Mouse (Mus musculus) lung, embryonic 16.5 days (tissue): ENCODE measurements at regions not wholly inside any gene's neighbourhood (a gene's known extent, or its start where the extent isn't known, plus 50 kb on each side); places are given as distances from the start of the nearest gene placed in this dataset.
A peak's percentile ranks its signal among the peaks of the same experiment; 100 is the strongest.

Experiments used
- ATAC-seq: fragments of 200-750 bp; cut with Nextera tagmentation; 2 replicates; pipeline ENCODE4 v1.8.0; 2017; ENCODE audit warnings: low read depth, mild to moderate bottlenecking, moderate library complexity
- H3K27ac ChIP-seq: fragments of 300-500 bp; sonication (generic); 2 replicates; pipeline ENCODE4 v1.5.1; 2014; ENCODE audit warnings: mild to moderate bottlenecking, control low read depth, low read length
- H3K27me3 ChIP-seq: fragments of 300-500 bp; sonication (generic); 2 replicates; pipeline ENCODE4 v1.6.1; 2014; ENCODE audit warnings: low read depth, low read length, mixed read lengths; ENCODE audit not compliant: control insufficient read depth, insufficient read depth
- H3K36me3 ChIP-seq: fragments of 300-500 bp; sonication (generic); 2 replicates; pipeline ENCODE4 v1.6.1; 2014; ENCODE audit warnings: low read length; ENCODE audit not compliant: control insufficient read depth, insufficient read depth
- H3K4me1 ChIP-seq: fragments of 300-500 bp; sonication (generic); replicated peaks from 2 replicates; pipeline ENCODE4 v1.6.1; 2014; ENCODE audit warnings: low read length, mixed read lengths; ENCODE audit not compliant: control insufficient read depth, insufficient read depth
- H3K4me2 ChIP-seq: fragments of 300-500 bp; sonication (generic); 2 replicates; pipeline ENCODE4 v1.6.1; 2014; ENCODE audit warnings: low read depth, low read length, control low read depth
- H3K4me3 ChIP-seq: fragments of 300-500 bp; sonication (generic); 2 replicates; pipeline ENCODE4 v1.5.1; 2014; ENCODE audit warnings: mild to moderate bottlenecking, low read length, control low read depth
- H3K9ac ChIP-seq: fragments of 300-500 bp; sonication (generic); 2 replicates; pipeline ENCODE4 v1.6.1; 2014; ENCODE audit warnings: low read length, control low read depth
- H3K9me3 ChIP-seq: fragments of 300-500 bp; sonication (generic); 2 replicates; pipeline ENCODE4 v1.6.1; 2016; ENCODE audit warnings: low read length; ENCODE audit not compliant: control insufficient read depth
- WGBS: fragments of 180-500 bp; shearing (Covaris S2); extraction: QIAGEN DNeasy Blood & Tissue Kit; methylation state at CpG from one replicate; pipeline ENCODE4 v1.1.7; 2014; 5-methylcytosine and 5-hydroxymethylcytosine counted together

DNA sequence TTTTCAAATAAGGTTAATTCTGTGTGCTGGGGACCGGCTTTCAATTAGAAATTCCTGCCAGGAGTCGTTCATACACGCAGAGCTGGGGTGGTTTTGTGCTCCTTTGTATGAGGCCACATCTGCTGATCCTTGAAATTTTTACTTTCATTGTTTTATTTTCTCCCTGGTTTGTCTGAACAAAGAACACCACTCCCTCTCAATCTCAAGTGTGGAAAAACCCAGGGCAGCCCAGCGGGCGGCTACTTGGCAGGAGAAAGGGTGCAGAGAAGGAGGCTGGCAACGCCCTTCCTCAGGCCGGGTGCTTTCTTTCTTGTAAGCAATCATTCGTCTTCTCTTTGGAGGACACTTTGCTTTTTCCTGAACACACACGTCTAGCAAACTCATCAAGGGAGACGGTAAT lies 79.4 kb upstream of the Btg3 start:
- Histone ChIP-seq H3K27ac (peak overlapping the region; percentile 62; the same call in 1 of the 2 replicates), H3K4me1 (no peaks in the 10 kb centered on the region), H3K4me3 (0 out of 2 replicates have a peak overlapping the region, but pooled peaks have one; percentile 0), H3K9me3 (no peaks in the 10 kb centered on the region), H3K36me3 (no peaks in the 10 kb centered on the region), H3K27me3 (no peaks in the 10 kb centered on the region), H3K4me2 (peak overlapping the region; percentile 9; the same call in 1 of the 2 replicates), H3K9ac (no peak overlapping the region)
- peak; percentile 60 for ATAC-seq
- 44% methylated on average over 10 of the region's 10 CpGs for WGBS

DNA sequence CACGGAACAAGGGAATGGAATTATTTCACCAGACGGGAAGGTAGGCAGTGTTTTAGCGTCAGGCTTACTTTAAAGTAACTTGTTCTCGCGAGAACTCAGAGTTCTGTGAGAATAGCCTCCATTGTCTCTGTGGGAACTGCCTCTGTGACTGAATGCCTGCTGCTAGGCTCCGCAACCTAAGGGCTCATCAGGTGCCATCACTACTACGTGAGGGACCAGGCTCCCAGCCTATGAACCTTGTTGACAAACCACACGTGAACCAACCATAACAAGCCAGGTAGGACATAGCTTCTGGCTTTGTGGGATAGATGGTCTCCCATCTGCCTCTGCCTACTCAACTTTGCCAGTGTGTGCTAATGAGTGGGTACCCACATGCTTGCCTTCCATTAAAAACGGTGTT lies 77.5 kb upstream of the Btg3 start:
- ATAC-seq, result no peak
- H3K36me3 ChIP-seq, result no peaks in the 10 kb centered on the region
- H3K27me3 ChIP-seq, result no peaks in the 10 kb centered on the region
- no peak overlapping the region for H3K4me2 ChIP-seq
- no peaks in the 10 kb centered on the region for H3K9me3 ChIP-seq
- 89% methylated on average over 9 of the region's 9 CpGs for WGBS
- no peak overlapping the region for H3K4me3 ChIP-seq
- no peak overlapping the region for H3K27ac ChIP-seq
- no peaks in the 10 kb centered on the region for H3K4me1 ChIP-seq
- H3K9ac ChIP-seq, result no peak overlapping the region

DNA sequence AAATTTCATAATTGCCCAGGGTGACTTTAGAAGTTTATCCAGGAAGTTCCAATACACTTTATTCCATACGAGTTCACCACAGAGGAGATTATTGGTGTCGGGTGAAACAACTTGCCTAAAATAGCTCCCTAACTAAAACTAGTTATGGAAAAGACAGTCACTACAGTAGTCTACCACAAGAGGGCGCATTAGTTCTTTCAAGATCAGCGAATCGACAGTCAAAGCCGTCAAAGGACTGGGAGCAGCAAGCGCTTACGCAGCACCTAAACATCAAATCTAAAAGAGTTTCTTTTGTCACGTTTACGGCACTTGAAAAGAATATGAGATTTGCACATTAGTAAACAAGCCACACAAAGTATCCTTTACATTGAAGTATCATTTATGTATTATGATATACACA lies 75.3 kb upstream of the Btg3 start:
- H3K9ac ChIP-seq, result no peak overlapping the region
- H3K4me2 ChIP-seq, result no peak overlapping the region
- no peak for ATAC-seq
- no peak overlapping the region for H3K4me3 ChIP-seq
- no peaks in the 10 kb centered on the region for H3K36me3 ChIP-seq
- no peak overlapping the region for H3K27ac ChIP-seq
- H3K27me3 ChIP-seq, result no peaks in the 10 kb centered on the region
- no peaks in the 10 kb centered on the region; the same call in 1 of the 2 replicates for H3K9me3 ChIP-seq
- H3K4me1 ChIP-seq, result no peaks in the 10 kb centered on the region
- WGBS, result 4% methylated on average over 10 of the region's 10 CpGs

DNA sequence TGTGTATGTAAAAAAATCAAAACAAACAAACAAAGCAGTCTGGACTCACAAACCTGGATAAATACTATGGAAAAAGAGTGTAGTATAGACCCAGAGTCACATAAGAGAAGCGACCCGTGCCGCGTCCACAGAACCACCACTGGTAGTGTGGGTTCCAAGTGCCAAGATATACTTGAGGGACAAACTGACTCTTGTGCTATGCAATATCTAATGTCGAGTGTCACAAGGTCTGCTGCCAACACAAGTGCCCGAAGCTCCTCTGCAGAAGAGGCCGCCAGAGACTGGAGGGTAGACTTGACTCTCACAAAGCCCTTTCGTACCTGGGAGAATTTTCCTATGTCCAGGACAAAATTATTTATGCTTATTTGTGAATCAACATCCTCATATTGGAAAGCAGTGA lies 74.8 kb upstream of the Btg3 start:
- H3K4me3 ChIP-seq, result no peak overlapping the region
- H3K27ac ChIP-seq, result no peak overlapping the region
- 78% methylated on average over 8 of the region's 8 CpGs for WGBS
- H3K4me2 ChIP-seq, result no peak overlapping the region
- no peaks in the 10 kb centered on the region for H3K36me3 ChIP-seq
- H3K4me1 ChIP-seq, result no peaks in the 10 kb centered on the region
- H3K9ac ChIP-seq, result no peak overlapping the region
- no peaks in the 10 kb centered on the region for H3K27me3 ChIP-seq
- 0 out of 2 replicates have a peak, but pooled peaks have one; percentile 13 for ATAC-seq
- no peaks in the 10 kb centered on the region; the same call in 1 of the 2 replicates for H3K9me3 ChIP-seq

DNA sequence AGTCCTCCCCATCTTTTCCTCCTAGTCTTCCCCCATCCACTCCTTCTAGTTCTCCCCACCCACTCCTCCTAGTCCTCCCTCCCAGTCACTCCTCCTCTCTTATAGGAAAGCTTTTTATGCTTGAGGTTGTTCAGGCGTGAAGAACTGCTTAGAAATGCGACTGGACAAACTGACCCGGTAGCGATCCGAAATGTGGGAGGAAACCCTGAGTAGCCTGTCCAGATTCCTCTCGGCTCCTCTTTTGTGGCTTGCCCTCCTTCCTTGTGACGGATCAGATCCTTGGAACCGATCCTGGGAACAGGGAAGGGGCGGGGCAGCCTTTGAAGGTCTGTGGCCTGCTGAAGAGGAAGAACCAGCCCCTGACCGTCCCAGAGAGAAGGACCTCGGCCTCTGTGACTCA lies 74.3 kb upstream of the Btg3 start:
- ATAC-seq, result 0 out of 2 replicates have a peak, but pooled peaks have one; percentile 41
- H3K4me3 ChIP-seq, result no peak overlapping the region
- H3K36me3 ChIP-seq, result no peaks in the 10 kb centered on the region
- H3K27ac ChIP-seq, result no peak overlapping the region
- 58% methylated on average over 11 of the region's 11 CpGs for WGBS
- no peaks in the 10 kb centered on the region for H3K27me3 ChIP-seq
- H3K4me1 ChIP-seq, result no peaks in the 10 kb centered on the region
- no peaks in the 10 kb centered on the region; the same call in 1 of the 2 replicates for H3K9me3 ChIP-seq
- no peak overlapping the region for H3K9ac ChIP-seq
- no peak overlapping the region for H3K4me2 ChIP-seq

DNA sequence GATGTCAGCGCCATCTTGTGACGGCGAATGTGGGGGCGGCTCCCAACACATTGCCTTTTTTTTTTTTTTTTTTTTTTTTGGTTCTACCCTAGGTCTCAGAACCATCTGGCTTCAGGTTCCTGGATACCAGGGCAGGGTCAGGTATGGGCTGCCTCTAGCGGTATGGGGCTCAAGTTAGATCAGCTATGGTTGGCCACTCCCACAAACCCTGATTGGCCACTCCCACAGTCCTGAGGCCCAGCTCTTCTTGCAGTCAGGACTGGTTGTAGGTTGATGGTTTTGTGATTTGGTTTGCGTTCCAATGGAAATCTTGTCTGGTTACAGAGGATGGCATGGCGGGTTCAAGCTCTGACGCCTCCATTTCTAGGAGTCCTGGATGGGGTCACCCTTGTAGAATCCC lies 72.2 kb upstream of the Btg3 start:
- Histone ChIP-seq H3K27me3 (no peaks in the 10 kb centered on the region), H3K9ac (no peak overlapping the region), H3K4me1 (no peaks in the 10 kb centered on the region), H3K9me3 (peaks cover 2% of the 10 kb centered on the region; the same call in 1 of the 2 replicates), H3K36me3 (no peaks in the 10 kb centered on the region), H3K4me2 (no peak overlapping the region), H3K27ac (no peak overlapping the region), H3K4me3 (no peak overlapping the region)
- WGBS, result 92% methylated on average over 4 of the region's 8 CpGs
- no peak for ATAC-seq

DNA sequence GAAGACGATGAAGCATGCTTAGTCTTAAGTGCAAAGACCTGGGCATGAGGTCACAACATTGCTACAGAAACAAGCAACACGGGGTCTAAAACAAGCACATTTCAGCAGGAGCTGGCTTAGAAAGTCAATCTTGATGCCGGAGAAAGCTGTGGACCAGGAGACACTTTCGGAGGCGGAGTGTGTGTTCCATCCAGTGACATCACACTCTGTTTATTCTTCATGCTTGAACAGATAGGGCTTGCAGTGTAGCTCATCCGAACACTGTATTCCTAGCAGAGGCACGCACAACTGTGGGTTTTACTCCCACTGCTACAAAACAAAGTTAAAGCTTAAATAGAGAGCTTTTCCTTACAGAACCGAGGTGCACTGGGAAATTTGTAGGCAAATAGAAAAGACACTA lies 66.3 kb upstream of the Btg3 start:
- no peaks in the 10 kb centered on the region for H3K36me3 ChIP-seq
- 80% methylated on average over 8 of the region's 8 CpGs for WGBS

DNA sequence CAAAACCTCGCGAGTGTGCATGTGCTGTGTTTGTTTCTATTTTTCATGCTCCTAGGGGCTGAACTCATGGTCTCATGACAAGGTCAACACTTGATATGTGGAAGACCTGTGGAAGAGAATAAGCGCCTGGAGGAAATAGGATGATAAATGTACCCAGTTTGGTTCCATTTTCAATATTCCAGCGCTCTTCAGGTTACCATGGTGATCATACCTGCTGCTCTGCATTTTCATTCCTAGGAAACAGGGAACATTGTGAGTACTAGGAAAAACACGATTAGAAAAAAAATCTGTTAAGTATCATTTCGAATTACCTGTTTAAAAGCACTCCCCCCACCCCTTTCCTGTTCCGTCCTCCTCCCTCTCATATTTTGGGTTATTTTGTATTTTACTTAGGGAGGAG lies 65.8 kb upstream of the Btg3 start:
- no peak overlapping the region for H3K4me2 ChIP-seq
- H3K9ac ChIP-seq, result no peak overlapping the region
- H3K36me3 ChIP-seq, result no peaks in the 10 kb centered on the region
- 86% methylated on average over 7 of the region's 7 CpGs for WGBS
- no peaks in the 10 kb centered on the region for H3K4me1 ChIP-seq
- no peak overlapping the region for H3K4me3 ChIP-seq
- H3K27ac ChIP-seq, result no peak overlapping the region
- no peaks in the 10 kb centered on the region for H3K27me3 ChIP-seq
- H3K9me3 ChIP-seq, result 0 out of 2 replicates have a peak, but pooled peaks cover 2% of the 10 kb centered on the region
- no peak for ATAC-seq

More for the DNA sequence above, 66.3 kb upstream of the Btg3 start:
- ATAC-seq, result no peak
- no peak overlapping the region for H3K4me2 ChIP-seq
- 0 out of 2 replicates have a peak, but pooled peaks cover 2% of the 10 kb centered on the region for H3K9me3 ChIP-seq
- H3K27me3 ChIP-seq, result no peaks in the 10 kb centered on the region
- no peak overlapping the region for H3K9ac ChIP-seq
- no peak overlapping the region for H3K4me3 ChIP-seq
- H3K27ac ChIP-seq, result no peak overlapping the region
- H3K4me1 ChIP-seq, result no peaks in the 10 kb centered on the region

DNA sequence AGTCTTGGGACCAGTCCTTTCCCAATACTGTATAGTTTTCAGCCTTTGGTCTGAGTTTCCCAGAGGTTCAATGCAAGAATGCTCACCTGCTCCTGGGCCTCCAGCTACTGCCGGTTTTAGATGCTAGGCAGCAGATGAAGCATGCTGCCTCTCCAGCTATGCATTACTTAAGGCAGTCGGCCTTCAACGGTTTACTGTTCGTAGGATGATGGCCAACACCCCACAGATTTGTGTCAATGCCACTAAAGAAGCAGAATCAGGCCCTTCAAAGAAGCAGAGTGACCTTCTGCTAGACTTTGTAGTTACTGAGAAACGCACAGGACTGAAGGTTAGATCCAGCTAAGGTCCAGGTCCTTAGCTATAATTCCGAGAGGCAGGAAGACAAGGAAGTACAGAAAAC lies 65.0 kb upstream of the Btg3 start:
- H3K36me3 ChIP-seq, result no peaks in the 10 kb centered on the region
- no peak for ATAC-seq
- H3K27ac ChIP-seq, result no peak overlapping the region
- WGBS, result 87% methylated on average over 6 of the region's 6 CpGs
- no peaks in the 10 kb centered on the region for H3K27me3 ChIP-seq
- no peaks in the 10 kb centered on the region for H3K4me1 ChIP-seq
- H3K4me2 ChIP-seq, result no peak overlapping the region
- no peak overlapping the region for H3K4me3 ChIP-seq
- 0 out of 2 replicates have a peak, but pooled peaks cover 2% of the 10 kb centered on the region for H3K9me3 ChIP-seq
- no peak overlapping the region for H3K9ac ChIP-seq

DNA sequence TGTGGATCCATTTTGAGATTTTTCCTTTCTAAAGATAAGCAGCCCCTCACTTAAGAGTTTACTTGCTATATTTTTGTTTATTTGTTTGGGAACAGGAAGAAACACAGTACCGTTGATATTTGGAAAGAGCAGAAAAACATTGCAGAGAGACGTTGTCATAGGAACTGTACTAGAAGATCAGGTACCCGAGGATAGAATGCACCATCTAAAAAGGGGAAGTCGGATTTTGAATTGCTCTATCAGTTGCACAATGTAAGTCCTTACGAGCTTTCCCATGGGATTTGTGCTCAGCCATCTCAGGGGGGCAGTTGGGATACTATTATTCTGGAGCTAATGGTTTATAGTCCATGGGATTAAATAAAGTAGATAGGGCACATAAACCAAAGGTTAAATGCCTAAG lies 58.7 kb upstream of the Btg3 start:
- 60% methylated on average over 5 of the region's 5 CpGs for WGBS

More for the DNA sequence above, 58.7 kb upstream of the Btg3 start:
- Histone ChIP-seq H3K4me1 (no peaks in the 10 kb centered on the region), H3K36me3 (no peaks in the 10 kb centered on the region), H3K27ac (no peak overlapping the region), H3K27me3 (no peaks in the 10 kb centered on the region), H3K9me3 (no peaks in the 10 kb centered on the region), H3K4me3 (no peak overlapping the region), H3K4me2 (no peak overlapping the region), H3K9ac (no peak overlapping the region)
- no peak for ATAC-seq
